Mouse (Mus musculus) left cerebral cortex, adult 18-20 months (tissue): ENCODE measurements at regions not wholly inside any gene's neighbourhood (a gene's known extent, or its start where the extent isn't known, plus 50 kb on each side); places are given as distances from the start of the nearest gene placed in this dataset.
"Not testable (repeated sequence)": the region's sequence is repeated elsewhere in the genome, so short reads cannot be mapped to it uniquely, and the experiment has no call there.

Experiments used
- DNase-seq, 2 experiments: peaks; one replicate each; pipeline ENCODE4 v3.0.0; 2021 to 2022; ENCODE audit warnings: low spot score in 2 of 2, mixed read lengths in 1 of 2

DNA sequence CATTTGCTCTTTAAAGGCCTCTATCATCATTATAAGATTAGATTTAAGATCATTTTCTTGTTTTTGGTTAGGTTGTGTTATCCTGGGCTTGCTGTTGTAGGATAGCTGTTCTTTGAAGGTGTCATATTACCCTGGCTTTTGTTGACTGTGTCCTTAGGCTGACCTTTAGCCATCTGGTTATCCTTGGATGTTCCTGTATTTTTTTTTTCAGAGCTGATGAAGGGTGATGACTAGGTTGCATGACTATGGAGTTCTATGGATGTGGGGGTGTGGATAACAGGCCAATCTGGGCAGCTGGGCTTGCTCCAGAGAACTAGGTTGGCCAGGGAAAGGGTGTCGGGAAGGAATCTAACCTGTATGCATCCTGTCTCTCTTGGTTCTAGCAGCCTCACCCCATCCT lies 74.2 kb downstream of the Dmrta1 start:
- no peak for DNase-seq

DNA sequence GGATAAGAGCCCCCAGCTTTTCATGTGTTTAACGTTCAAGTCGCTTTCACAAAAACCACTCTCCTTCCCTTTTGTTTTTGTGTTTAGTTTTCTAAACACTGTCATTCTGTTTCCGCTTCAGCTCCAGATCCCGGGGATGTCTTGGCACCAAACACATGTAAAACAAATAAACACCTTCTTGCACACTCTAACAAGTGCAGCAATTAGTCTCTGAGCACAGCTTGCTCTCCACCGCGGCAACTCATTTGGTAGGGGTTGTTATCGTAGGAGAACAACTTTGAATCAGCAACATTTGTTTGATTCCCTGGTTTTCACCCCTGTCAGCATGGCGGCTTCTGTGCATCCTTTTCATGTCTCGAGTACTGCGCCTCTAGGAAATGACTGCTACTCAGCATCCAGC lies 97.0 kb downstream of the Dmrta1 start:
- no peak for DNase-seq

GRCm38 (mm10) chr4:89781487-89781886 lies 102.3 kb downstream of the Dmrta1 start:
- no peak for DNase-seq

DNA sequence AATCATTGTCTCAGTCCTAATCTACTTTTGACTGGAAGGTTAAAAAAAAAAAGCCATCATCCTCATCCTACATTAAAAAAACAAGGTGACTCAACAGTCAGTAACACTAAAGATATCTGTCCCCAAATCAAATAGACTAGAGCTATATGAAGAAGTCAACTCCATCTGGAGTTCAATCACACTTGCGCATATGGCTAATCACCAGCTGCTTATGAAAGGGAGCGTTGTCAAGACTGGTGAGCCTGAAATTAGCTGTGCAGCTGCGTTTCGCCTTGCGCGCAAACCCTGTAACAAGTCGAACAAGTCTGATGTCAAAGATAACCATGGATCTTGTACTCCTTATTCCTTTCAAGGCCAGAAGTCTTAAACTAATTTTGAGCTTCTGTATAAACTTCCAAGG lies 137.6 kb downstream of the Dmrta1 start:
- no peak for DNase-seq

DNA sequence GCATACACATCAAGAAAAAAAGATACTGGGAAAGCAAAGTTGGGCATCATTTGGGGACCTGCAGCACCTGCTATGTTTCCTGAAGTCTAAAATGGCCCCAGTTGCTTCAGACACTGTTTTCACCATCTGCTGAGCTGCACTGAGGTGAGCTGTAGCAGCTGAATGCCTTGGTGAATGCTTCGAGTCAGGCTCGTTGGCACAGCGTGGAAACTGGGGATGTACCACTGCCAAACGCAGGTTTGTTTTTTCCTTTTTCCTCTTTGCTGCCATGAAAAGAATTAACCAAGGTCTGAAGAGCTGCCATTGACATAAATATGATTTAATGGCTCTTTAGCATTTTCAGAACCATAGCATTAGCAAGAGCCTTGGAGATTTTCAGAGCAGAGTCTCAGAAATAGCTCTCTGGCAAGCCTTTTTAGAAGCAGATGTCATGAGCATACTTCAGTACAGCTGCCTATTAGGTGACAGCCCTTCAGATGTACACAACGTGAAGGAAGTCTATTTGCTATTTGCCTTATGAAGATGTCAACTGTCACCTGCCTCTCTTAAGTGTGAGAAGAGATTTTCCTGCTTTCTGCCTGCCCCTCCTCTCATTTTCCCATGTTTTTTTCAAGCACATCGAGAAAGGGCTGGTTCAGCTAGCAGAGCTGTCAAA lies 155.4 kb downstream of the Dmrta1 start:
- peak in 1 of 2 experiments; percentile 3 for DNase-seq

DNA sequence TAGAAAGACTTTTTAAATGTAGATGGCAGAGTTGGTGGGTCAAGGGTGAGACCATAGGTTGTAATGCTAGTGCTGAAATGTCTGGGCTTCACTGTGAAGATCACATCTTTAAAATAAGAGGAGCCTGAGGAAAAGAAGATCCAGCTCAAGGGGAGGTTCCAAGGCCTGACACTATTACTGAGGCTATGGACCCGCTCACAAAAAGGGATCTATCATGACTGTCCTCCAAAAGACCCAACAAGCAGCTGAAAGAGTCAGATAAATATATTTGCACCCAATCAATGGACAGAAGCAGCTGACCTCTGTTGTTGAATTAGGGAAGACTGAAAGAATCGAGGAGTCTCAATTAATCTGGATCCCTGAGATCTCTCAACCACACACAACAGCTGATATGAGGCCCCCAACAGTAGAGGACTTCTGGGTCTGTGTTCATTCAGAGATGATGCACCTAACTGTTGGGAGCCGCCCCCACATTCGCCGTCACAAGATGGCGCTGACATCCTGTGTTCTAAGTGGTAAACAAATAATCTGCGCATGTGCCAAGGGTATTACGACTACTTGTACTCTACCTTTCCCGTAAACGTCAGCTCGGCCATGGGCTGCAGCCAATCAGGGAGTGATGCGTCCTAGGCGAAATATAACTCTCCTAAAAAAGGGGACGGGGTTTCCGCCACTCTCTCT lies 196.3 kb downstream of the Dmrta1 start:
- not testable (repeated sequence) for DNase-seq

GRCm38 (mm10) chr4:89876131-89876530 lies 196.9 kb downstream of the Dmrta1 start:
- DNase-seq = not testable (repeated sequence)

- DNase-seq = peak in 1 of 2 experiments; percentile 12
Measured at GRCm38 (mm10) chr4:89881083-89881482, 201.8 kb downstream of the Dmrta1 start.

DNA sequence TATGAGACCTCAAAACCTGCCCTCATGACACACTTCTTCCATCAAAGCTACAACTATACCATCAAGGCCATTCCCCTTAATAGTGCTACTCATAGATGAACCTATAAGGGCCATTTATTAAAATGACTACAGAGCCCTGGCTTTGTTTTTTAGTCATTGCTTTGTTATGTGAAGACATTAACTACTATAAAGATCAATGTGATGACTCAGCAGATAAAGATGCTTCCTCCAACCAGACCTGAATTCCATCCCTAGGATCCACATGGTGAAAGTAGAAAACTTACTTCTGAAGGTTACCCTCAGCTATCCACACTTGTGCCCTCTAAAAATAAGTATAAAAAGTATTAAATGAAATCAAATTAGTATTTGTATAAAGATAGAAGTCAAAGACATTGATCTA lies 230.4 kb downstream of the Dmrta1 start:
- DNase-seq = no peak

- DNase-seq = no peak
Measured at GRCm38 (mm10) chr4:89937673-89938072, 258.4 kb downstream of the Dmrta1 start.

GRCm38 (mm10) chr4:89941308-89941707 lies 262.1 kb downstream of the Dmrta1 start:
- no peak for DNase-seq

DNA sequence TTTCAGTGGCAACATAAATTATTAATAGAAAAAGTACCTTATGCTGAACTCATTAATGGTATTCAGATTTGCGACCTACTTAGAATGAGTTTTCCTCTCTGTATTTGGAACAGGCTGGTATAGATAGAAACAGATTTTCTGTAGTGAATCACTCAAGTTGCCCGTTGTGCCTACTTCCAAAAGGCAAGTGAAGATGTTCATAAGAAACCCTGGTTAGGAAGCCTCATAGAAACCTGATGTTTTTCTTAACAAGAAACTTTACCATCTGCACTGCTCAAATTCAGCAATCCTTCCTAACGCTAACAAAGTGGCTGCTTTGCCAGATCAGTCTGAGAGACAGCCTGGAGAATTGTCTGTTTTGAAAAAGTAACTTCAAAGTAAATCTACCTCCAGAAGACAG lies 242.5 kb upstream of the Zfp352 start:
- DNase-seq = no peak

DNA sequence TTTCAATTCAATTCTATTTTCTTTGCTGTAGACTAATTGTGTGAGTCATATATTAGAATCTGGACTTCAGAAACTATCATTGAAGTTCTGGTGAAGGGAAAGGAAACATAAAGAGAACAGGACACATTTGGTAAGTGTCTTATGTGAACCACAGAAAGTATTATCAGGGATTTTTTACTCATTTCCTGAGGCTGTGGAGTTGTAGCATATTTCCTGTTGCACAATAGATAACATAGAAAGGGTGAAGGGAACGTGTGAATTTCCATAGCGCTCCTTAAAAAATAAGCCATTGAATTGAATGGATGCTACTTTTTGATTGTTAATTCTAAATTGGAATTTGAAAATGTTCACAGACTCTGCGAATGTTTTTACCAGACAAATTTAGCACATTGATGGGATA lies 215.2 kb upstream of the Zfp352 start:
- DNase-seq = no peak

- no peak for DNase-seq
Measured at GRCm38 (mm10) chr4:90003898-90004297, 214.7 kb upstream of the Zfp352 start.

- no peak for DNase-seq
Measured at GRCm38 (mm10) chr4:90012723-90013122, 205.9 kb upstream of the Zfp352 start.

- DNase-seq = no peak
Measured at GRCm38 (mm10) chr4:90014203-90014602, 204.4 kb upstream of the Zfp352 start.
